Mouse (Mus musculus) G1E (cell line): ENCODE measurements around the gene Pyroxd2.

Source experiments
- CTCF ChIP-seq: IDR thresholded peaks from 2 replicates; pipeline ENCODE4 v1.5.1; 2012; ENCODE audit warnings: low read depth, low read length, inconsistent platforms, mixed read lengths
- GATA1 ChIP-seq: IDR thresholded peaks from 2 replicates; pipeline ENCODE4 v1.6.1; 2012; ENCODE audit warnings: borderline replicate concordance, low read length, inconsistent platforms, mixed read lengths
- POLR2AphosphoS5 ChIP-seq: IDR thresholded peaks from 2 replicates; pipeline ENCODE4 v1.6.1; 2012; ENCODE audit warnings: low read depth, low read length, inconsistent platforms; ENCODE audit not compliant: insufficient replicate concordance

GRCm38 (mm10) chr19:42785129-42785528 is 32.6 kb upstream of the Pyroxd2 start:
- TF ChIP-seq POLR2AphosphoS5 (no peak), CTCF (no peak), GATA1 (no peak)
